Mouse (Mus musculus) embryonic facial prominence, embryonic 11.5 days (tissue): ENCODE results near the gene Kcnk1. TPM values are rescaled to one million over a fixed set of nuclear protein-coding genes. Genes with fewer than 3 reads are reported as not detected.

Experiments
- ATAC-seq: fragments of 200-750 bp; cut with Nextera tagmentation; replicated peaks from 2 replicates; pipeline ENCODE4 v1.8.0; 2017; ENCODE audit warnings: low read depth; ENCODE audit not compliant: insufficient number of reproducible peaks, low FRiP score, low TSS enrichment
- DNase-seq: peaks from one replicate; pipeline ENCODE4 v3.0.0-alpha.2; 2015; ENCODE audit warnings: low spot score
- H3K27ac ChIP-seq: fragments of 300-500 bp; sonication (generic); replicated peaks from 2 replicates; pipeline ENCODE4 v1.5.1; 2014; ENCODE audit warnings: mild to moderate bottlenecking, low read depth, low read length, control low read depth
- H3K27me3 ChIP-seq: fragments of 300-500 bp; sonication (generic); 2 replicates; pipeline ENCODE4 v1.6.1; 2014; ENCODE audit warnings: mild to moderate bottlenecking, low read length, moderate library complexity, mixed read lengths; ENCODE audit not compliant: control insufficient read depth, insufficient read depth
- H3K36me3 ChIP-seq: fragments of 300-500 bp; sonication (generic); replicated peaks from 2 replicates; pipeline ENCODE4 v1.6.1; 2014; ENCODE audit warnings: low read depth, mild to moderate bottlenecking, low read length, moderate library complexity, mixed read lengths; ENCODE audit not compliant: control insufficient read depth, insufficient read depth
- H3K4me1 ChIP-seq: fragments of 300-500 bp; sonication (generic); 2 replicates; pipeline ENCODE4 v1.6.1; 2014; ENCODE audit warnings: low read length, mixed read lengths; ENCODE audit not compliant: control insufficient read depth, insufficient read depth
- H3K4me2 ChIP-seq: fragments of 300-500 bp; sonication (generic); 2 replicates; pipeline ENCODE4 v1.6.1; 2014; ENCODE audit warnings: low read depth, mild to moderate bottlenecking, control low read depth, low read length, moderate library complexity
- H3K4me3 ChIP-seq: fragments of 300-500 bp; sonication (generic); 2 replicates; pipeline ENCODE4 v1.5.1; 2014; ENCODE audit warnings: low read depth, low read length, control low read depth
- H3K9ac ChIP-seq: fragments of 300-500 bp; sonication (generic); replicated peaks from 2 replicates; pipeline ENCODE4 v1.6.1; 2014; ENCODE audit warnings: mild to moderate bottlenecking, control low read depth, low read length
- H3K9me3 ChIP-seq: fragments of 300-500 bp; sonication (generic); replicated peaks from 2 replicates; pipeline ENCODE4 v1.6.1; 2016; ENCODE audit warnings: mild to moderate bottlenecking, low read length, inconsistent platforms, mixed read lengths; ENCODE audit not compliant: control insufficient read depth
- whole genome bisulfite sequencing: fragments of 180-500 bp; shearing (Covaris S2); extraction: QIAGEN DNeasy Blood & Tissue Kit; methylation state at CpG from one replicate; pipeline ENCODE4 v1.1.7; 2014; 5-methylcytosine and 5-hydroxymethylcytosine counted together
- polyA plus RNA-seq: library from polyadenylated mRNA; unstranded; fragments of >200 nt; fragmentation: Nextera tagmentation; extraction: Ambion mirVana; gene quantifications from 2 replicates; pipeline ENCODE4 v1.2.1, GENCODE M21; 2014

The Kcnk1 gene
- polyA plus RNA-seq, 1 experiment from 2014 or later, result 18.7 TPM

GRCm38 (mm10) chr8:125985364-125985763 lies 9.6 kb upstream of the Kcnk1 start:
- Histone ChIP-seq H3K9me3 (no peaks in the 10 kb centered on the region), H3K4me3 (no peak overlapping the region), H3K9ac (no peak overlapping the region), H3K4me1 (no peaks in the 10 kb centered on the region), H3K27ac (no peak overlapping the region), H3K27me3 (no peaks in the 10 kb centered on the region), H3K36me3 (no peaks in the 10 kb centered on the region), H3K4me2 (no peak overlapping the region)
- WGBS, result 90% methylated on average over 2 of the region's 2 CpGs
- DNase-seq (no peak), ATAC-seq (no peak)

- H3K27me3 ChIP-seq, result no peaks in the 10 kb centered on the region
- no peak overlapping the region for H3K4me3 ChIP-seq
- no peaks in the 10 kb centered on the region for H3K4me1 ChIP-seq
- H3K36me3 ChIP-seq, result no peaks in the 10 kb centered on the region
- DNase-seq (no peak), ATAC-seq (no peak)
- H3K4me2 ChIP-seq, result no peak overlapping the region
- H3K9ac ChIP-seq, result no peak overlapping the region
- H3K9me3 ChIP-seq, result no peaks in the 10 kb centered on the region
- WGBS, result 54% methylated on average over 6 of the region's 6 CpGs
- H3K27ac ChIP-seq, result no peak overlapping the region
Measured at GRCm38 (mm10) chr8:125986999-125987589, 7.9 kb upstream of the Kcnk1 start.

- WGBS, result 30% methylated on average over 2 of the region's 2 CpGs
- ATAC-seq, result no peak
Measured at GRCm38 (mm10) chr8:125987996-125988395, 7.0 kb upstream of the Kcnk1 start.

GRCm38 (mm10) chr8:125993636-125994035 lies 1.3 kb upstream of the Kcnk1 start:
- no peak for ATAC-seq
- Histone ChIP-seq H3K9ac (no peak overlapping the region), H3K4me1 (no peaks in the 10 kb centered on the region; the same call in 1 of the 2 replicates), H3K36me3 (no peaks in the 10 kb centered on the region), H3K9me3 (no peaks in the 10 kb centered on the region), H3K4me2 (no peak overlapping the region), H3K27me3 (peaks cover 8% of the 10 kb centered on the region), H3K27ac (no peak overlapping the region), H3K4me3 (no peak overlapping the region)
- peak; percentile 16 for DNase-seq
- WGBS, result 55% methylated on average over 9 of the region's 9 CpGs

More at GRCm38 (mm10) chr8:125987996-125988395, 7.0 kb upstream of the Kcnk1 start:
- no peak overlapping the region for H3K4me3 ChIP-seq
- no peak overlapping the region for H3K9ac ChIP-seq
- no peak overlapping the region for H3K4me2 ChIP-seq
- no peaks in the 10 kb centered on the region for H3K9me3 ChIP-seq
- no peak overlapping the region for H3K27ac ChIP-seq
- no peaks in the 10 kb centered on the region for H3K36me3 ChIP-seq
- H3K4me1 ChIP-seq, result no peaks in the 10 kb centered on the region
- H3K27me3 ChIP-seq, result no peaks in the 10 kb centered on the region
- no peak for DNase-seq

- Histone ChIP-seq H3K4me1 (no peaks in the 10 kb centered on the region; the same call in 1 of the 2 replicates), H3K9me3 (no peaks in the 10 kb centered on the region), H3K4me3 (peak overlapping the region; percentile 60), H3K36me3 (no peaks in the 10 kb centered on the region), H3K27ac (no peak overlapping the region), H3K27me3 (peaks cover 8% of the 10 kb centered on the region), H3K9ac (peak overlapping the region; percentile 70), H3K4me2 (peak overlapping the region; percentile 94)
- ATAC-seq, result peak; percentile 26; the same call in 1 of the 2 replicates
- no peak for DNase-seq
- WGBS, result 9% methylated on average over 14 of the region's 14 CpGs
Measured at GRCm38 (mm10) chr8:125996031-125996839, 1.3 kb downstream of the Kcnk1 start.

- peak; percentile 33 for DNase-seq
- H3K4me3 ChIP-seq, result no peak overlapping the region
Measured at GRCm38 (mm10) chr8:125996980-125997379, 2.0 kb downstream of the Kcnk1 start.

GRCm38 (mm10) chr8:125997550-125997949 lies 2.6 kb downstream of the Kcnk1 start:
- Histone ChIP-seq H3K27me3 (peaks cover 8% of the 10 kb centered on the region), H3K4me3 (no peak overlapping the region), H3K4me2 (no peak overlapping the region), H3K27ac (no peak overlapping the region), H3K36me3 (no peaks in the 10 kb centered on the region), H3K4me1 (no peaks in the 10 kb centered on the region; the same call in 1 of the 2 replicates), H3K9me3 (no peaks in the 10 kb centered on the region), H3K9ac (no peak overlapping the region)
- ATAC-seq (no peak), DNase-seq (no peak)
- WGBS, result 56% methylated on average over 5 of the region's 5 CpGs

More at GRCm38 (mm10) chr8:125996980-125997379, 2.0 kb downstream of the Kcnk1 start:
- 25% methylated on average over 6 of the region's 6 CpGs for WGBS
- Histone ChIP-seq H3K4me2 (peak overlapping the region; percentile 94), H3K9me3 (no peaks in the 10 kb centered on the region), H3K27me3 (peaks cover 8% of the 10 kb centered on the region), H3K9ac (no peak overlapping the region), H3K36me3 (no peaks in the 10 kb centered on the region), H3K27ac (no peak overlapping the region), H3K4me1 (no peaks in the 10 kb centered on the region; the same call in 1 of the 2 replicates)
- ATAC-seq, result no peak

GRCm38 (mm10) chr8:125999842-126000395 lies 4.9 kb downstream of the Kcnk1 start:
- Histone ChIP-seq H3K36me3 (no peaks in the 10 kb centered on the region), H3K9me3 (no peaks in the 10 kb centered on the region), H3K4me2 (no peak overlapping the region), H3K4me1 (no peaks in the 10 kb centered on the region; the same call in 1 of the 2 replicates), H3K4me3 (no peak overlapping the region), H3K27me3 (peaks cover 8% of the 10 kb centered on the region), H3K27ac (no peak overlapping the region), H3K9ac (no peak overlapping the region)
- DNase-seq, result no peak
- 73% methylated on average over 7 of the region's 7 CpGs for WGBS
- no peak for ATAC-seq
